Mouse (Mus musculus) telencephalon, adult 2 months (tissue): Measurements from ENCODE around the gene Mmp10.

ENCODE experiments used
- DNase-seq: peaks from one replicate; pipeline ENCODE4 v3.0.0-alpha.2; 2011; ENCODE audit warnings: low read depth, low spot score

Mmp10 gene

GRCm38 (mm10) chr9:7502051-7502450 is at the start of gene Mmp10:
TSS of gene Mmp10 (plus strand) at chr9:7502352.
- DNase-seq, result no peak

GRCm38 (mm10) chr9:7453302-7453701 is 48.9 kb upstream of the Mmp10 start:
- no peak for DNase-seq

GRCm38 (mm10) chr9:7470262-7470661 is 31.9 kb upstream of the Mmp10 start:
- DNase-seq, result no peak

DNA sequence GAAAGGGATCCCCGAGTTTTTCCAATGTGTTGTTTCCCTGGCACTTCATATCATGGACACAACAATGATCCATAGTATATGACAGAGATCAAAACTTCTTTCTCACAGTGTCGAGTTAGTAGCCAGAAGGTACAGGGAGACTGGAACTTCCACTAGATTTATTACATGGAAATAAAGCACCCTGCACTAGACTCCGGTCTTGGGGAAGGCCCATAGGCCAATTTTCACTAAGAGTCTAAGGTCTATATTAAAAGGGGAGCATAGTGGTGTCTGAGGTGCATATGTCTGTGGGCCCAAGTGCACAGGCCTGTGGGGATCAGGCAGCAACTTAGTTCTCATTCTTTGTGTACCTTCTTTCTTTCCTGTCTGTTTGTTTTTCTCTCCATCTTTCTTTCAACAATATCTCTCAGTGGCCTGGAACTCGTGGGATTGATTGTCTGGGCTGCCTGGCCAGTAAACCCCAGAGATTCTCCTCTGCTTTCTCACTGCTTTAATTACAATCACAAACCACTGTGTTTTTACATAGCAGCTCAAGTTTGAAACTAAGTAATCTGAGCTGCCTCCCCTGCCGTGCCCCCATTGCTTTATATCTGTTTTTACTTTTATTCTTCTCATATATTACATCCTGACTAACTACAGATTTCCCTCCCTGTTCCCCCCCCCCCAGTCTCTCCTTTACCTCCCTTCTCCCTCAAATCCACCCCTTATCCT is 18.3 kb upstream of the Mmp10 start:
- DNase-seq, result no peak

- DNase-seq, result no peak
These were observed 1.0 kb upstream of the Mmp10 start for GRCm38 (mm10) chr9:7501138-7501537.

DNA sequence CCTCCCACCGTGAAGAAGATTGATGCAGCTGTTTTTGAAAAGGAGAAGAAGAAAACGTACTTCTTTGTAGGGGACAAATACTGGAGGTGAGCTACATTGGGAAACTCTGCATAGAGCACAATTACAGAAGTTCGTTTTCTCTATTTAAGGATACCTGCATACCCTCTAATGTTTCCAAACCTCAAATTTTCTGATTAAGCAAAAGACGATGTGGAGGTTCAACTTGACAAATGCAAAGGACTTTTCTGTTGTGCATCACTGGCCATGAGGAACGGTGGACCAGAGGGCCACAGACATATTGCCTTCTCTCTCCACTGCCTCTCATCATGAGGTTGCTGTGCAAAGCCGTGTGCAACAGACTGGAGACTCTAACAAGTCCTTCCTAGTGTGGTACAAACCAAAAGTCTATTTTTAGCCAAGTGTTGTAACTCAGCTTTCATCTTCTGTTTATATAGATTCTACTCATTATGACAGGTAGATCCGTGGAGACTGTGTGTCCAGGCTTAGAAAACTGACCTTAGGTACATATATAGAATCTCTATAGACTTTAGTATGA is 5.2 kb downstream of the Mmp10 start:
- DNase-seq, result no peak

DNA sequence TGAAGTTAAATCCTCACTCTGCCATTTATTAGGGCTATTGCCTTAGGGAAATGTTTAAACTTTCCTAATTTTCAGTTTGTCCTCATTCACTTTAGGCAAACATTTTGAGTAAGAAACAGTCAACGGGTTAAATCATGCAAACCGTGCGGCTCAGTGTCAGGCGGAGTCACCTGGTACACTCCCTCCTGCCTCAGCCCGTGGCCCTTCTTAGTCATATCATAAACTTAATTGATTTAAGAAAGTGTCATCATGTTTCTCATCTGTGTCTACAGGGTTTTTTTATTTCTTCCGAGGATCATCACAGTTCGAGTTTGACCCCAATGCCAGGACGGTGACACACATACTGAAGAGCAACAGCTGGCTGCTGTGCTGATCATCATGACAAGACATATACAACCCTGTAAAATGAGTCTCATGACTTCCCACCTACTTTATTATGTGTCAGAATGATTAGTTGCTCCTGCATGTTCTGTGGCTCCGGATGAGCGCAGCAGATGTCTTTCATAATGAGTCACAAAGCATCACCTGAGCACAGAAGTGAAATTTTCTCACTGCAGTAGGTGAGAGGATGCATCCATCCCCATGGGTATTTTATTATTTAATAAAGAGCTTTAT is 7.6 kb downstream of the Mmp10 start:
- no peak for DNase-seq

DNA sequence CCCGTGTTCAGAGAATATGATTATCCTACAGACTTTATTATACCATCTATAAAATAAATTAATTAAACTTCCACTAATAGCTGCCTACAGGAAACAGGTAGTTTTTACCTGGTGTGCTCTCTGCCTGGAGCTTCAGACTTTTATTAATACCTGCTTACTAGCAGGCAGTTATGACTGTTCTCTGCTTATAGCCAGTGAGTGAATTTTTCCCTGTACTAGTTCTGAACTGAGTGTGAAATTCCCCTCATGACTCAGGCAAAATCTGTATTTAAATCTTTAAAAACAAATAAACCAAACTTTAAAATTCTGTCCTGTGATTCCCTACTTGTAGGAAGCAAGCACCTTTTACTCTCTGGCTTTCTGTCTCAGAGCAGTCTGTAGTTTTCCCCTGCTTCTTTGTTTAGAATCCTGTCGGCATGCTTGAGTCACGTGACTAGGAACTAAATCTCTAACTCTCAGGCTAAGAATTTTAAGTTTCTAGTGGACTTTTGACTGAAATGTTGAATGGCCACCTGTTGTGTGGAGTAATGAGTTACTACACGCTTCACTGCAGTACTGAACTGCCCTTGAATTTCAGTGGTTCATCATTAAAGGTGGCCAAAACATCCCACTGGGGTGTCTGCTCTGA is 15.9 kb downstream of the Mmp10 start:
- no peak for DNase-seq

DNA sequence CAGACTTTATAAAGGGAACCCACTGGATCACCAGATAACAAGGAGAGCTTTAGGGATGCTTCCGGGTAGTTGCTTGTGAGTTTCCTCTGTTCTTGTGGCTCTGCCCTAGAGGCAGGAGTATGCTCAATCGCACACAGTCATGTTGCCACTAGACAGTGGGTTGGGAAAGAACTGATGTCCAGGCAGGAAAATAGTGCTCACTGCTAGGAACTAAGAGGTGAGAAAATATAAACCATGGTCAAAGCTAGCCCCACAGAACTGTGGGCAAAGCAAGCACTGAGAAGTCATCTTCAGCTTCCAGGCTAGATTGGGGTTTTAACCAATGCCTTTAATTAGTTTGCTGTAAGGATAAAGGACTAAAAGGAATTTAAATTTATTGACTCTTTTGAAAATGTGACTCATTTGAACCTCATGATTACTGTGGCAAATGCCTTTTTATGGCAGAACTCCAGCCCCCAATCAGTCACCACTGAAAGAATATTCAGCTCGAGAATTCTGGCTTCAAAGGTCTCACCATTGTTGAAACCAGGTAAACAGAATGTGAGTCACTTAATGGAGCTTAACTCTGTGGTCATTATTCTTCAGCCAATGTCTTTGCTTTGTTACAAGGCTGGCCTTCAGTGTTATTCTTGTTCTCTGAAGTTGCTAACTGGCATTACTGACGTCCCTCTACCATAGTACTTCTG is 24.2 kb downstream of the Mmp10 start:
- DNase-seq, result no peak

- DNase-seq, result no peak
These were observed 40.6 kb downstream of the Mmp10 start for GRCm38 (mm10) chr9:7542763-7543162.

DNA sequence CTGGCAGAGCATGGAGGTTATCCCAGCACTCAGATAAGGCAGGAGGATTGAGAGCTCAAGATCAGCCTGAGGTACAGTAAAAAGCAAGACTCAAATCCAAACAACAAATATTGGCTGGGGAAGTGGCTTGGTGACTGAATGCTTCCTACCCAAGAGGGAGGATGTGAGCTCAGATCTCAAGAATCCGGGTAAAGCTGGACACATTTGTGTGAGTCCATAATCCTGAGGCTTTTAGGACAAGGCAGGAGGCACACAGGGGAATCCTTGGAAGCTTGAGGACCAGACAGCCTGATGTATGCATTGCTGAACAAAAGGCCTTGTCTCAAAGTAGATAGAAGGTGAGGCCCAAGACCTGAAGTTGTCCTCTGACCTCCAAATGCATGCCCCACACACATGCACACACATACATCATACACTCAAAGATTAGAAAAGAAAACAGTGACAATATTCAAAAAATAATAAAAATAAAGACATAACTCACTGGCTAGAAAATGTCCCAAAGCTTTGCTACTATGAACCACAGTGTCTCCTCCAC is 42.8 kb downstream of the Mmp10 start:
- DNase-seq, result no peak

DNA sequence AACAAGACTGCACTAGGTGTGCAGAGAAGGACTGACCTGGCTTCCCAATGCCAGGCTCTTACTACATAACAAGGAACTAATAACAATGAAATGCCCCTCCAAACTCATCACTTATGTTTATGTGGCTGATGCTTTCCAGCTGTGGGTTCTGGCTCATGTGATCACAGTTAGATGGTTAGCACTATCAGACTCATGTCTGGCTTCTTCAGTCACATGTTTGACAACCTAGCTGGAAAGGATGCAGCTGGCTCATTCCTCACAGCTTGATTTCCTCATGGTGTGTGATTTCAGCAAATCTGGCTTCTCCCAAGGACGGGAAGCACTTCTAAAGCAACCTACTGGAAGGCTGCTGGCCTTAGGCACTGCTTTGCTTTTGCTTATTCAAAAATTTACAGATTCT is 43.3 kb downstream of the Mmp10 start:
- no peak for DNase-seq

GRCm38 (mm10) chr9:7545920-7546319 is 43.8 kb downstream of the Mmp10 start:
- no peak for DNase-seq

GRCm38 (mm10) chr9:7551943-7552342 is 49.8 kb downstream of the Mmp10 start:
- no peak for DNase-seq

DNA sequence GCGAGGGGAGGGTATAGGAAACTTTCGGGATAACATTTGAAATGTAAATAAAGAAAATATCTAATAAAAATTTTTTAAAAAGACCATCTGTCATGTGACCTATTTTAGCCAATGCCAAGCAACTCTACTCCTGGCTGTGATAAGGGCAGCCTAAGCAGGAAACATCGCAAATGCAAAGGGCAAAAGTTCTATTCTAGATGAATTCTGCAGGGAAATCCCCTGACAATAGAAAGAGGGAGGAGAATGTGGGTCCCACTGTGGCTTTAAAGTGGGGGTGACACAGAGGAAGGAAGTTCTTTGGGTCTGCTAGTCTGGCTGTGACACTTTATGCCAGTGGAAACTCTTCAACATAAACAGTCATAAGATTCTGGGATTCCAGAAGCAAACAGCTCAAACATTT is 51.4 kb downstream of the Mmp10 start:
- no peak for DNase-seq

DNA sequence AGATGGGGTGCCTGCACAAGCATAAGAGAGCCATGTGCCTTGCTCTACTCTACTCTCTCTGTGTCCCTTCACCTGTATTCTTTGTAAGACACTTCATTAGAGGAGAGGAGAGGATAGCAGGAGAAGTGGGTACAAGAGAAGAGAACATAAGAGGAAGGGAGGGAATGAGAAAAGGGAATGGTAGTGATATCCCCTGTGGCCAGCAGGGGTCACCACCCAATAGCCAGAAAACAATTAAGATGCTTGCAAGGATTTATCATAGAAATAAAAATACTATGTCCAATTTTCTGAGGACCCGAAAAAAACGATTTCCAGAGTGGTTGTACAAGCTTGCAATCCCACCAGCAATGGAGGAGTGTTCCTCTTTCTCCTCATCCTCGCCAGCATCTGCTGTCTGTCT is 52.2 kb downstream of the Mmp10 start:
- DNase-seq, result no peak

DNA sequence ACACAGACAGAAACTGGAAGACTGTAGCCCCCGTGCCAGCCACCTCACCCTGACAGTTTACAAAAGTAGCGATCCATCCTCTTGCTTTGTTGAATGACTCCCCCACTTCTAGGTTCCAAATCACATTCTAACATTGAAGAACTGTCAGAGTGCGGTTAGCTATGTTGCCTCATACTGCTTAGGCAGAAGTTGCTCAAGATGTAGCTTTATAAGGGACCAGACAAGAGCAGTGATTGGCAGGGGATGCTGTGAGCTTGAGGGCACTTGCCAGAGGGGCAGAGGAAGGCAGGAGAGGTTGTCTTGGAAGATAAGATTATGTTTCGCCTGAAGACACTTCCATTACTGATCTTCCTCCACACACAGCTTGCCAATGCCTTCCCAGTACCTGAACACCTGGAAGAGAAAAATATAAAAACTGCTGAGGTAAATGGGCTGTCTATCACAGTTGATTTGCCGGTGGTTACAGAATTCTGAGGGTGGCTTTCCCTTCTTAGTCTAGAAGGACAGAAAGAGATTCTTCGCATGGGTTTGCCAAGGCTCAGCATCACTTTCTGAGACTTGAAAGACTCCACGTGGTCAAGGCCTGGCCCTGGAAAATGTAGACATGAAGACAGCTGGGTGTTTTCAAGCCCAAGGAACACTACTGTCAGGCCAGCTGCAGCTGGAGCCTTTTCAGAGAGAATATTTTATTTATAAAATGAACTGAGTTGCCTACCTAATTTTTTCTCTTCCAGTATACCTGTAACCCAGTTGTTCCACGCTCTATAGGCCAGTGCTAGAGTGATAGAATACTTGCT is 56.3 kb downstream of the Mmp10 start, which contains the start of gene Mmp8:
TSS of gene Mmp8 (plus strand) at position 236 of the 797 bp plus-strand sequence.
- DNase-seq, result no peak
